Mouse (Mus musculus): ENCODE results near the gene Tmem216.

The Tmem216 gene

DNA sequence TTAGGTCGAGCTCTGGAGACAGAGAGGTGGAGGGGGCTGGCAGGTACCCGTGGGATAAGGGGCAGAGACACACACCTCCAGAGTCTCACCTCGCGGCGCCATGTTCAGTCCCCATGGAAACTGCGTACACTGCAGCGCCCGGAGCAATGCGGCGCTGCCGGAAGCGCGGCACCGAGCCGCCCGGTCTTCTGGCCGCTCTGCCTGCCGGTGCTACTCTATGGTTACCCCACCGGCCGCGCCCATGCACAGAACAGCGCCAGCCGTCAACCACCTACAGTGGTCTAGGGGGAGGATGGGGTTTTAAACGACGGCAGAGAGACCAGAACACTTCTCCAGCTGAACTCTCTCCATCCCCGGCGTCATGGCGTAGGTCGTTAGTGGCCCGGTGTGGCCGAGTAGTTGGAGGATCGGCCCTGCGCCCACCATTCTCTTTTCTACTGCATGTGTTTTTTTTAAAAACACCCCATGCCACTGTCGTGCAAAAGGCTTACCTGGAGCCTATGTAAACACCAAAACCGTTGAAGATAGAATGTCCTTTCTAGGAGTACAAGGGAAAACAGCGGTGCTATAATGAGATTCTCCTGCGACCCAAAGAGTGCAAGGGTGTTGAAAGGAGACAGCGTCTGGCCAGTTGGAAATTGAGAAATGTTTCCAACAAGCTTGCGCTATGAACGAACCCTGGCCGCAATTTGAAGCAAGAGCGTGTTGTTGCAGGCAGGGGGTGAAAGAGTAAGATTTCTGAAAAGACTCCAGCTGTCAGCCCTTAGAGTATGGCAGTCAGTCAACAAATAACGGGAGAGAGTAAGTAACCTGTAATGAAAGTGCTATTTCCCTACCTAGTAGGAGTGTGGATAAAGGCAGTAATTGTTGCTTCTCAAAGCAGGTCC, at the start of gene Tmem216:
TSS of gene Tmem216 (minus strand) at position 615 of the 887 bp plus-strand sequence.
- peak; percentile 89 for DNase-seq

DNA sequence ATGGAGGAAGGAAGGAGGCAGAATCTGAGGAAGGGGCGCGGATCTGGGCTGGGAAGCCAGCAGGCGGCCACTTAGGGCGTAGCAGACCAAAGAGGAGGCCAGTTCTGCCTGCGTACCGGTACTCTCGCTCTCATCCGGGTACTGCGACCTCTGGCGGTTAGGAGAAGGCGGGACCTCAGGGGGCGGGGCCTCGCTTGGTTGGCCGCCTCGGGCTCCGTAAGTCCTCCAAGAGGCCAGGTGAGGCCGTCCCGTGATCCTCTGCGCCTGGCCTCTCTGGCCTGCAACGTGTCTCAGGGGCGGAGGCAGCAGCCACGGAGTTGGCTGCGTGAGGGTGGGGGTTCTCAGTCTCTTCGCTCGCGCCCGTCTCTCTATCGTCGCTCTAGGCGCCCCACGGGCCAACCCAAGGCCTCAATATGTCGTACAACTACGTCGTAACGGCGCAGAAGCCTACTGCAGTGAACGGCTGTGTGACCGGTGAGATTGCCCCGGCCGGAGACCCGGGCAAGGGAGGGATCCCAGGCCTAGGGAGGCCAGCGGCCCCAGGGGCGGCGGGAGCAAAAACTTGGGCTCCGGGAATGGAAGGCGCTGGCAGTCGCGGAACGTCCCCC, 49.4 kb upstream of the Tmem216 start, which contains the start of the genes Ddb1 and Tkfc:
TSS of gene Ddb1 (plus strand) at position 35 of the 608 bp plus-strand sequence.
TSS of gene Tkfc (minus strand) at position 362 of the 608 bp plus-strand sequence.
- DNase-seq, result peak; percentile 98

DNA sequence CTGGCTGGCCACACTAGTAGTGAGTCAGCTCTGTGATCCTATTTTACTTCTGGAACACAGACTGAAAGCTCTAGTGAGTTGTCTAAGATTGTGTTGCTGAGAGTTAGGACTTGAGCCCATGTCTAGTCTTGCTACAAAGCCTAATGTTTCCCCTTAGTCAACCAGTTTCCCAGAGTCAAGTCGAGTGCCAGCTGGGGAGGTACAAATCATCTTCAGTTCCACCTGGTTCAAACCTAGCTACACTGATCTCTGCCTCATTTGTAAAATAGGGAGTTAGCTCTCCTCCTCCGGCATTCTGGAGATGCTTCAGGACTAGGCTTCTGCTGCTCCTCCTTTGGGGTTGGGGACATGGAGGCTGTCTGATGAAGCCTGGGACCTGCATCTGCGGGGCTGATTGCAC, 48.5 kb upstream of the Tmem216 start:
- no peak for DNase-seq

DNA sequence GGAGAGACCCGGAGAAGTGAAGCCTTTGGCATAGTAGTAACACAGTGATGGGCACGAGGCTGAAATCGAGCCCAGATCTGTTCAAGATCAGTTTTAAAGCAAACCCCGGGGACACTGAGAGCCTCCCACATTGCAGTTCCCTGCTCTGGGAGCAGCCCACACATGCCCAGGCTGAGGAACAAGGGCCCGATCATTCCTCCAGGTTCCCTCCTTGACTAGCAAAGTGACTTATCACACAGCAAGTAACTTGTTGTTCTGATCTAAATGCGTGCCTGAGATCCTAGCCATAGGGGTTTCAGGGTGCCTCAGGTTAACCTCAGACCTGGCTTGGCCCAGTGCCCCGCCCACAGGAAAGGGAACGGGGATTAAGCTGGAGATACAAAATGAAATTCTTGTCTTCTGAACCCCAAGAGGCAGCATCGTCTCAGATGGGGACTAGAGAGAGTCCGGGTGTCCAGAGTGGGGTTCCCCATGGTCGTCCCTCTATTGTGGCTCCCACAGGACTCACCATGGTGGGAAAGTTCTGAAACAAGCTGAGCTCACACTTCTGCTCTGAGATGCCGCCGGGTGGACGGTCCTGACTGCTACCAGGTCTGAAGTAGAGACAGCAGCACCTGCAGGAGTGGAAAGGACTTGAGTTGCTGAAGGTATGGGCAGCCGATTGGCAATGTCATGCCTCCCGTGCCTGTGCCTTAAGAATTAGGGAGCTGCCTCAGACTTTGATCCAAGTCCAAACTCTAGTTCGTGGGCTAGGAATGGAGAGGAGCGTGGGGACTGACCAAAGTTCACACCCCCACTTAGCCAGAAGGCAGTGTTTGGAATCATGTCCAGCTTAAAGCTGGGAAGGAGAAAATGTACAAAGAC, 47.9 kb upstream of the Tmem216 start:
- DNase-seq, result no peak

DNA sequence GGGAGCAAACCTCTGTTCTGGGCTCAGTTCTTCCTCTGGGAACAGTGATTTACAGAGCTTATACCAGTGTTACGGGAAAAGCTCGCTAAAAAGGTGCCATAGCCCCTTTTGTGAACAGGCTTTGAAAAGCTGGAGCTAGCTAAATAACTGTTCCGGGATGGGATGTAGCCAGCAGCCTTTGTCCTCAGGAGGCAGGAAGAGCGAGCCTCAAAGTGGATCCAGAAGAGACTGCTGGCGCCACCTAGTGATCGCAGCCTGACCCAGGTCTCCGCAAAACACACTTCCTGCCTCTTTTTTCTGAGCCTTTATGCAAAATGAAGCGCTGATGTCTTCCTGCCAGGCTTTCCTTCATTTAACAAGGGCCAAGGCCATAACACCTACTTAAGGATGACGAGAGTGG, 46.7 kb upstream of the Tmem216 start:
- DNase-seq, result peak; percentile 86

DNA sequence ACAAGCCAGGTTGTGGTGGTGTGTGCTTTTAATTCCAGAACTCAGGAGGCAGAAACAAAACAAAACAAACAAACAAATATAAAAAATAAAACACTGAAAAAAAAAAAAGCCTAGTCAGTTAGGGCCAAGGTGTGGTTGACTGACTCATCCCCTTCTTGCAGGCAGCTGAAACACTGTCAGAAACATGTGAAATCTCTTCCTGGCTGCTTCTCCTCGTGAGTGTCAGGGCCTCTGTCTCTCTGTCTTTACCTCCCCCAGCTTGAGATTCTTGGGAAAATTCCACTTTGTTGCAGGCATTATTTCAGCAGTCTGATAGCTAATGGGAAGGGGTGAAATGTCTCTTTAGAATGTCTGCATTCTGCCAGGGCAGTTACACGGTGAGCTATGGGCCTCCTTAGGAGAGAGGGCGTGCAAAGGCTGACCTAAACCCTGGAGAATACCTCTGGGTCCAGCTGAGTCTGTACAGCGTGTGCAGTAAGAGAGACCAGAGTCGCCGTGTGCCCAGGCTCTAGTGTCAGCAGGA, 46.3 kb upstream of the Tmem216 start:
- DNase-seq, result no peak

DNA sequence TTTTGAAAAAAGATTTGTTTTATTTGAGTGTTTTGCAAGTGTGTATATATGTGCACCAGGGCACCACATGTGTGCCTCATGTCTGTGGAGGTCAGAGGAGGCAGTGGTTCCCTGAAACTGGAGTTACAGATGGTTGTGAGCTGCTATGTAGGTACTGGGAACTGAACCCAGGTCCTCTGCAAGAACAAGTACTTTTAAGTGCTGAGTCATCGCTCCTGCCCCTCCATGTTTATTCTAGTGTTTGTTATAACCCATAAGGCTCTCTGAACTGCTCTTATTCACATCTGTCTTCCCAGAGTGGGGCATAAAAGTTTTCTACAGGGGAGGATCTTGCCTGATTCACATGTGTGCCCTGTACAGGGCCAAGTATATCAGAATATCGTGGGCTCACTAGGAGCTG, 43.6 kb upstream of the Tmem216 start:
- DNase-seq, result no peak

DNA sequence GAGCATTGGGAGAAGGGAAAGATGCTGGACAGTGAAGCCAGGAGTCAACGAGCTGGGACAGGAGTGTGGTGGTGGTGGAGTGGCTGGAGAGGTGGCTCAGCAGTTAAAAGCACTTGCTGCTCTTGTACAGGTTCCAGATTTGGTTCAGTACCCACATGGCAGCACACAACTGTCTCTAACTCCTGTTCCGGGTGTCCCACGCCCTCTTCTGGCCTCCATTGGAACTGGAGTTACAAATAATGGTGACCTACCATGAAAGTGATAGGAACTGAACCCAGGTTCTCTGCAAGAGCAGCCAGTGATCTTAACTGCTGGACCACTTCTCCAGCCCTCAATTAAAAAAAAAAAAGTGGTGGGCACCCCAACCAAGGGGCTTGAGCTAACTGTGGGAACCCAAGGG, 42.1 kb upstream of the Tmem216 start:
- no peak for DNase-seq

DNA sequence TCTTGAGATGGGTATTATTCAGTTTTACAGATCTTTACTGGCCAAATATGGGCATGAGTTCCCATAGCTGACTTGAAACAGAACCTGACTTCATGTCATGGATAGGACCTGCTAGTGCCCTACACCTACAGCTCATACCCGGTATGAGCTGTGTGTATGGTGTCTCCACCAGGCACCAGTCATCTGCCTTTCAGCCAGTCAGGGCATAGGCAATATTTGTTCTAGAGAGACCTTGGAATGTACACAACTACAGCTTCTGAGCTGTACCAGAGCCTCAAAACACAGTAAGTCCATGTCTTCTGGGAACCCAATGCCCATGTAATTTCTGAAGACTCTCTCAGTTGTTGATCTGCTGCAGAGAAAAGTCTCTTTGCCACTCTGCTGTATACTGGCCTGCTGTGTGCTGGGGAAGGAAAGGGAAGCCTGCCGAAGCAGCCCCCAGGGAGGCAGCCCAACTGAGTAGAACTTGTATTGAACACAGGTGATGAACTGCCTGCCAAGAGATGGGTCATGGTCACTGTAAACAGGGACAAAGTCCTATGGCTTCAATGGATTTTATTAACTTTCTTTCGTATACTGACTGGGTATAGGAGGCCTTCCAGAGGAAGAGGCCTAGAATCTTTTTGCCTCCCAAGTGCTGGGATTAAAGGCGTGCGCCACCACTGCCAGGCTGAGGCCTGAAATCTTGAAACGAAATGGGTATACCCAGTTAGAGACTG, 35.8 kb upstream of the Tmem216 start:
- no peak for DNase-seq

DNA sequence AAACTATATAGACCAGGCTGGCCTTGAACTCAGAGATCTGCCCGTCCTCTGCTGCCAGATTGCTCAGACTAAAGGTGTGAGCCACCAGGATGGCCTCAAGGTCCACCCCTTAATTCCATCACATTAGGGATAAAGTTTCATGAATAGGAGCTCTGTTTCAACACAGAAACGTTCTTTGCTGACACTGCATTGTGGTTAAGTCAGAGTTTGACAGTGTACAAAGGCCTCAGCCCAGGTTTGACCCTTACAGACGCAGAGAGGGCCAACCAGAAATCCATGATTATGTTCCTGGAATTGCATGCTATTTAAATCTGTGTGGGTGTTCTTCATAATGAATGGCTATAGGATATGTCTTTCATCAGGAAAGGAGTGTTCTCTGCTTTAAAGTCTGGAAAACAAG, 34.3 kb upstream of the Tmem216 start:
- DNase-seq, result no peak

DNA sequence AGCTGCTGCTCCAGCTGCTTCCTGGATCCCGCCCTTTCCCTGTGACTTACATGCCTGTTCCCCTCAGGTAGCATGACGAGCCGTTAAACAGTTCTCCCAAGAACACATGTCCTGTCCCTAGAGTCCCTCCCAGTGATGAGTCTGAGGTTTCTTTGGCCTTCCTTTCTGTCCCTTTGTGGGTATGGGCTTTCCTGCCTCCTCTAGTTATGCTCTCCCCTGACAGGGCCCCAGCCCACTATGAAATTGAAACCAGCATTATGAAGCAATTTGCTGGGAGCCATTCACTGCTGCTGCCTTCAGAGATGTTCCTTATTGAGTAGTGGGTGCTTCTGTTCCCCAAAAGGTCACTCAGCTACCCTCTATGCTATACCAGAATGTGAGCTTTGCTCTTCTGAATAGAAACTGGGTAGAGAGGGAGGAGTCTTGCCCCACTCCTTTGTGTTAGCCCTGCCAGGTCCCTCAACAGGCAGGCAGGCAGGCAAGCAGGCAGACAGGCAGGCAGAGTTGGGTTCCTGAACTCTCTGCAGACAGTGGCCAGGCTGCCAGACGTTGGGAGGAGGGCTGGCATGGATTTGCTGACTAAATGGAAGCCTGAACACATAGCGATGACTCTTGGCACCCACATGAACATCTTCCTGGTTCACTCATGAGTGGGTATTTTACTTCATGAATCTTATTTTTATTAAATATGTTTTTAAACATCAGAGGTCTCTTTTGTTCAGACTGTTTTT, 33.3 kb upstream of the Tmem216 start:
- no peak for DNase-seq

DNA sequence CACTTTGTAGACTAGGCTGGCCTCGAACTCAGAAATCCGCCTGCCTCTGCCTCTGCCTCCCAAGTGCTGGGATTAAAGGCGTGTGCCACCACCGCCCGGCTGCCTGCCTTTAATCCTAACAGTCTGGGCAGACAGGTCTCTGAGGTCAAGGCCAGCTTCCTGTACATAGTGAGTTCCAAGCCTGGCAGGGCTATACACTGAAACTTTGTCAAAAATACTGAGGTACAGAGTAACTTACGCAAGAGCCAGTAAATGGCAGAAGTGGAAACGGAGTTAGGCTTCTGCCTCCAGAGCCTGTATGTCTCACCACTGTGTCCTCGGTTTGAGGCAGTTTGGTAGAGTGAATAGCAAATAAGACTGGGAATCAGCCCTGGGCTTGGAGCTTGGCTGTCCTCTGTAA, 31.2 kb upstream of the Tmem216 start:
- no peak for DNase-seq

DNA sequence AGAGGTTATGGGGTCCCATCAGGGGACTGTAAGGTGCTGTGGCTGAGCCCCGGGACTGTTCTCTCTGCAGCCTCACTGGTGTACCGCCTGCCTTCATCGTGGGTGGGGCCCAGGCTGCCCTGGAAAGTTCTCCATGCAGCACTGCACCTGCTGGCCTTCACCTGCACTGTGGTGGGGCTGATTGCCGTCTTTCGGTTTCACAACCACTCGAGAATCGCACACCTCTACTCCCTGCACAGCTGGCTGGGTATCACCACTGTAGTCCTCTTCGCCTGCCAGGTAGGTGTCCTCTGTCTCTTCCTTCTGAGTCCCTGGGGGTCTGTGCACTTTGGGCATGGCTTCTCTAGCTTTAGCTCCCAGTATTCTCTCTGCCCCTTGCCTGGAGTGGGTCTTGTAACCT, 29.1 kb upstream of the Tmem216 start:
- no peak for DNase-seq

DNA sequence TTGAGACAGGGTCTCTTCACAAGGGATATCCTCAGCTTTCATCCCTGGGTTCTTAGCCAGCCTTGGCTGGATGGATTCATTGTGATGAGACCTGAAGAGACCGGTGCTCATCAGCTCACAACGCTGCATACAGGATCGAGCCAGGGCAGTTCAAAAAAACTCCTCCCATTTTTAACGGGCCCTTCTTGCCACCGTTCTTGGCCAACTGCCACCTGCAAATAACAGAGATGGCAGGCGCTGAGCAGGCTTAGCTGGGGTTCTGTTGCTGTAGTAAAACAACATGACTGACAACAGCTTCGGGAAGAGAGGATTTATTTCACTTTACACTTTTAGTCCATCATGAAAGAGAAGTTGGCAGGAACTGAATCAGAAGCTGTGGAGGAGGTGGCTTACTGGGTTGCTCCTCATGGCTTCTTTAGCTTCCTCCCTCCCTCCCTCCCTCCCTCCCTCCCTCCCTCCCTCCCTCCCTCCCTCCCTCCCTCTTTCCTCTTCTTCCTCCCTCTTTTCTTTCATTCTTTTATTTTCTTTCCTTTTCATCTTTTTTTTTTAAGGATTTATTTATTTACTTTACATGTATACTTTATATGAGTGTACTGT, 27.6 kb upstream of the Tmem216 start:
- DNase-seq, result no peak

DNA sequence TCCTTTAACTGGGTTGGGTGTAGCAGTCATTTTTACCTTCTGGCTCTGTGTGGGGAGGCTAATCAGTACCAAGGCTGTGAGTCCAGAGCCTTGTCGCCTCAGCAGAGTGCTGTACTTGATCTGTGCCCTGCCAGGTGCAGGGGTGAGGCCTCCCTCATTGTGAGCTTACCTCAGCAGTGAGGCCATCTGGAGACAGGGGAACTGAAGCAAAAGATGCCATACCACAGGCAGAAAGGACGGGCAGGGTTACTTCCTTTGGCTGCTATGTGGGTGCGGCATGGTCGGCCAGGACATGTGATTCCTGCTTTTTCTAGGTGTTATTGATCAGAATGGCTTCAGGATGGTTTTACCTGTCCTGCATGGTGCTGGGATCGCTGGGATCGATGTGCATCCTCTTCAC, 25.9 kb upstream of the Tmem216 start:
- DNase-seq, result no peak

DNA sequence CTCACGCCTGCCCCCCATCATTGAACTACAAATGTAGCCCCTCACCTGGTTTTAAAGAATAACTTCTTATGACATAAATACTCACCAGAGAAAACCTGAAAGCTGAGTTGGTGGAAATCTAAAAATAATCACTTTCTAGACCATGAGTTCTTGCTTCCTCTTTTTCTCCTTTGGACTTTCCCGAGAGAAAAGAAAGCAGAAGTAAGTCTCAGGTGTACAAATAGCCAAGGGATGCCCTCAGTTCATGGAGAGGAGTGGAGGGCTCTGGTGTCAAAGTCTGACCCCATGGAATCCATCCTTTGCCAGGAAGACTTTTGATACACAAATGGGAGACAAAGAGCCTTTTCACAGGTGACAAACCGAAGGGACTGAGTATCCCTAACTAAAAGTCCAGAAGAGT, 24.7 kb upstream of the Tmem216 start:
- DNase-seq, result no peak

DNA sequence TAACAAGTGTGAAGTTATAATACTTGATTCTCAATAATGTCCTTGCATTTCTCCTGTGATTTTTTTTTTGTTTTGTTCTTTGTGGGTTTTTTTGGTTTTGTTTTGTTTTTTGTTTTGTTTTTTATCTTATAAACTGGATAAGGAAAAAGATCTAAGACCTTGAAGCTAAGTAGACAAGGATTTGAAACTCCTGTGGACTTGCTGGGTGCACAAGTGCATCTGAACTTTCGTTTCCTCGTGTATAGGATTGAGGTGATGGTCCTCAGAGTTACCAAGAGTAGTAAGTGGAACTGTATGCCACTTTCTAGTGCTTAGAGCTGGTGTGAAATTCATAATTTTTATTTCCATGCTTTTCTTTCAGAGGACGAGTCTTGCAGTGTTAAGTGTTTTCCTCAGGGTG, 24.1 kb upstream of the Tmem216 start:
- DNase-seq, result no peak

DNA sequence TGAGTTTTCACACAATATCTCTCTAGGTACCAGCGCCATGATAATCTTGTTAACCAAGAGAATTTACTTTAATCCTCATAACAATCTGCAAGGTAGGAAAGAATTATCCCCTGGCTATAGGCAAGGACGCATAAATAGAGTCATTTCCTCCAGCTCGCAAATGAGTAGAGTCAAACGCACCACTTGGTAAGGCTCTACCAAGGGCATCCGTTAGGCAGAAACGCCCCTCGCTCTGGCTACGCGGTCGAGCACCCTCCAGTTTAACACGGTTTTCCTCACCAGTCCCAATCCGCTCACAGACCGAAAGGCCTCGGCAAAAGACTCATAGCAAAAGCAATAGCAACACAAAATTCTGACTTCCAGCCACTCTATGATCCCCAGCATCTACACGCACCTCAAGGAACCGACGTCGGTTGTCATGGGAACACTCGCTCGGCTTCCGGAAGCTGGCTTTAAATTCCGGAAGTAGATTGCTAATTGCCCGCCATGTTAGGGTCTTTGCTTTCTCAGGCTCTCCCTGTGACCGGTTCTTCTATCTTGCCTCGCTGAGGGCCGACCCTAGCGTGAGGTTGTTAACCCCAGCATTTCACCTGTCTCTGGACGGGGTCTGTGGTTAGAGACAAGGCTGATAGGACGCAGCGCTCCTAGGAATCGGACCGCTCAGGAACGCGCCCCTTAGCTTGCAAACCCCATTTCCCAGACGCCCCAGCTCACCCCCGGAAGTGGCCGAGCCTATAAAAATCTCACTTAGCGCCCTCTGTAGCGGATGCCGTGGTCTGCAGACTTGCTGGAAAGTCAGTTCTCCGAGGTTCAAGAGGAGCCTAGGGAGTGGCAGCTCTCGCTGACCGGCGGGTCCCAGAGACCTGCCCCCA, 20.9 kb upstream of the Tmem216 start, which contains the start of the genes Cyb561a3 and Tmem138:
TSS of gene Cyb561a3 (plus strand) at position 483 of the 872 bp plus-strand sequence.
TSS of gene Tmem138 (minus strand) at position 673 of the 872 bp plus-strand sequence.
- peak; percentile 94 for DNase-seq

DNA sequence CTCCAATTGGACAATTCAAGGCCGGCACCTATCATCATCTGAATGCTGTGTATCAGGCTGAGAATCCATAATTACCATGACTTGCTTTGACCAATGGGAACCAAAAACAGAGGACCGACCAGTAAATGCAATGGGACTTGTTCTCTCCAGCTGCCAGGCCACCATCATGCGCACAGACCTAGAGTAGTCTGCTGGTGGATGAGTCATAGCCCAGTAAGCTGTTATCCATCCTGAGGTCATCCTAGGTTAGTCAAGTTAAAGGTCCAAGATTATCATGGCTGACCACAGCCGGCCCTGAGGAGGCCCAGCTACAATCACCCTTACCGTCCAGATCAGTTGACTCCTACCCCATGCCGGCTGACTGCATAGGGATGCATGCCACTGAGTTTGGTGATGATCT, 13.6 kb upstream of the Tmem216 start:
- DNase-seq, result no peak

DNA sequence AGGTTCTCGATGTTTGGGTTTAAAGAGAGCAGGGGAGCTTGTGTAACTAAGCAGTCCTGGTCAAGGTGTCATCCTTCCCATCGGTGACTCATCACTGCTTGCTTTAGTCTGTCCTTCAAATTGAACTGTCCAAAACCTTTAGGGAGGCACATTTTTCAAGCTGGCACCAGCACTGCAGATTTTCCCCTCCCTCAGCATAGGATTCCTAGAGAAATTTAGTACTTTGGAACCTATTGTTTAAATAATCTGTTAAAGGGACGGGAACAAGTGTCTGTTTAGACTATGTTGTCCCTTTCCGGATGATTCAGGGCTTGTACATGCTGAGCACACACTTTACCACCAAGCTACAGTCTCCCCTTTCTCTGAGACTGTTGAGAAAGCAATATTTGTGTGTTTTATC, 9.2 kb upstream of the Tmem216 start:
- DNase-seq, result no peak

Measured in layer of hippocampus, adult 9-11 months (tissue).